Mouse (Mus musculus) lung, embryonic 16.5 days (tissue): ENCODE data around the gene Mcur1. TPM values are rescaled to one million over a fixed set of nuclear protein-coding genes. Genes with fewer than 3 reads are reported as not detected.

ENCODE experiments used
- ATAC-seq: fragments of 200-750 bp; cut with Nextera tagmentation; 2 replicates; pipeline ENCODE4 v1.8.0; 2017; ENCODE audit warnings: low read depth, mild to moderate bottlenecking, moderate library complexity
- H3K27ac ChIP-seq: fragments of 300-500 bp; sonication (generic); 2 replicates; pipeline ENCODE4 v1.5.1; 2014; ENCODE audit warnings: mild to moderate bottlenecking, control low read depth, low read length
- H3K27me3 ChIP-seq: fragments of 300-500 bp; sonication (generic); 2 replicates; pipeline ENCODE4 v1.6.1; 2014; ENCODE audit warnings: low read depth, low read length, mixed read lengths; ENCODE audit not compliant: control insufficient read depth, insufficient read depth
- H3K36me3 ChIP-seq: fragments of 300-500 bp; sonication (generic); 2 replicates; pipeline ENCODE4 v1.6.1; 2014; ENCODE audit warnings: low read length; ENCODE audit not compliant: control insufficient read depth, insufficient read depth
- H3K4me1 ChIP-seq: fragments of 300-500 bp; sonication (generic); replicated peaks from 2 replicates; pipeline ENCODE4 v1.6.1; 2014; ENCODE audit warnings: low read length, mixed read lengths; ENCODE audit not compliant: control insufficient read depth, insufficient read depth
- H3K4me2 ChIP-seq: fragments of 300-500 bp; sonication (generic); 2 replicates; pipeline ENCODE4 v1.6.1; 2014; ENCODE audit warnings: low read depth, low read length, control low read depth
- H3K4me3 ChIP-seq: fragments of 300-500 bp; sonication (generic); 2 replicates; pipeline ENCODE4 v1.5.1; 2014; ENCODE audit warnings: mild to moderate bottlenecking, low read length, control low read depth
- H3K9ac ChIP-seq: fragments of 300-500 bp; sonication (generic); 2 replicates; pipeline ENCODE4 v1.6.1; 2014; ENCODE audit warnings: low read length, control low read depth
- H3K9me3 ChIP-seq: fragments of 300-500 bp; sonication (generic); 2 replicates; pipeline ENCODE4 v1.6.1; 2016; ENCODE audit warnings: low read length; ENCODE audit not compliant: control insufficient read depth
- WGBS: fragments of 180-500 bp; shearing (Covaris S2); extraction: QIAGEN DNeasy Blood & Tissue Kit; methylation state at CpG from one replicate; pipeline ENCODE4 v1.1.7; 2014; 5-methylcytosine and 5-hydroxymethylcytosine counted together
- polyA plus RNA-seq: library from polyadenylated mRNA; unstranded; fragments of >200 nt; fragmentation: Nextera tagmentation; extraction: Ambion mirVana; gene quantifications from 2 replicates; pipeline ENCODE4 v1.2.1, GENCODE M21; 2015

The Mcur1 gene
- polyA plus RNA-seq, 1 experiment from 2014 or later: 16.4 TPM

- Histone ChIP-seq H3K4me2 (no peak overlapping the region), H3K27ac (no peak overlapping the region), H3K36me3 (no peaks in the 10 kb centered on the region), H3K27me3 (no peaks in the 10 kb centered on the region), H3K4me3 (no peak overlapping the region), H3K4me1 (0 out of 2 replicates have a peak, but pooled peaks cover 2% of the 10 kb centered on the region), H3K9me3 (no peaks in the 10 kb centered on the region), H3K9ac (no peak overlapping the region)
- peak; percentile 45 for ATAC-seq
- WGBS: 75% methylated on average over 14 of the region's 14 CpGs
These were observed 28.2 kb upstream of the Mcur1 start for GRCm38 (mm10) chr13:43587844-43588840.

GRCm38 (mm10) chr13:43586966-43587365 is 27.0 kb upstream of the Mcur1 start:
- H3K4me3 ChIP-seq: no peak overlapping the region
- no peak overlapping the region for H3K27ac ChIP-seq
- no peaks in the 10 kb centered on the region for H3K9me3 ChIP-seq
- H3K4me2 ChIP-seq: no peak overlapping the region
- H3K4me1 ChIP-seq: 0 out of 2 replicates have a peak, but pooled peaks cover 2% of the 10 kb centered on the region
- ATAC-seq: no peak
- no peaks in the 10 kb centered on the region for H3K27me3 ChIP-seq
- H3K36me3 ChIP-seq: no peaks in the 10 kb centered on the region
- H3K9ac ChIP-seq: no peak overlapping the region
- WGBS: 83% methylated on average over 3 of the region's 3 CpGs

- WGBS: 64% methylated on average over 2 of the region's 2 CpGs
- H3K4me1 ChIP-seq: 0 out of 2 replicates have a peak, but pooled peaks cover 2% of the 10 kb centered on the region
- no peak overlapping the region for H3K4me2 ChIP-seq
- H3K9ac ChIP-seq: no peak overlapping the region
- no peak for ATAC-seq
- no peaks in the 10 kb centered on the region for H3K27me3 ChIP-seq
- no peaks in the 10 kb centered on the region for H3K36me3 ChIP-seq
- no peak overlapping the region for H3K27ac ChIP-seq
- no peak overlapping the region for H3K4me3 ChIP-seq
- H3K9me3 ChIP-seq: no peaks in the 10 kb centered on the region
These were observed 25.3 kb upstream of the Mcur1 start for GRCm38 (mm10) chr13:43585335-43585734.

- WGBS: 57% methylated on average over 8 of the region's 8 CpGs
- no peak overlapping the region for H3K4me2 ChIP-seq
- H3K9ac ChIP-seq: no peak overlapping the region
- no peak for ATAC-seq
- no peaks in the 10 kb centered on the region for H3K36me3 ChIP-seq
- no peaks in the 10 kb centered on the region for H3K9me3 ChIP-seq
- H3K27me3 ChIP-seq: no peaks in the 10 kb centered on the region
- H3K27ac ChIP-seq: no peak overlapping the region
- 0 out of 2 replicates have a peak, but pooled peaks cover 2% of the 10 kb centered on the region for H3K4me1 ChIP-seq
- H3K4me3 ChIP-seq: no peak overlapping the region
These were observed 23.5 kb upstream of the Mcur1 start for GRCm38 (mm10) chr13:43583504-43583903.

GRCm38 (mm10) chr13:43582961-43583360 is 23.0 kb upstream of the Mcur1 start:
- 55% methylated on average over 16 of the region's 16 CpGs for WGBS
- H3K27me3 ChIP-seq: no peaks in the 10 kb centered on the region
- no peak overlapping the region for H3K4me3 ChIP-seq
- H3K9me3 ChIP-seq: no peaks in the 10 kb centered on the region
- no peaks in the 10 kb centered on the region for H3K4me1 ChIP-seq
- no peak for ATAC-seq
- no peak overlapping the region for H3K27ac ChIP-seq
- no peak overlapping the region for H3K4me2 ChIP-seq
- H3K36me3 ChIP-seq: no peaks in the 10 kb centered on the region
- H3K9ac ChIP-seq: no peak overlapping the region

GRCm38 (mm10) chr13:43580661-43581060 is 20.7 kb upstream of the Mcur1 start:
- H3K4me3 ChIP-seq: no peak overlapping the region
- H3K9ac ChIP-seq: no peak overlapping the region
- H3K9me3 ChIP-seq: no peaks in the 10 kb centered on the region
- ATAC-seq: no peak
- H3K4me1 ChIP-seq: no peaks in the 10 kb centered on the region
- no peak overlapping the region for H3K27ac ChIP-seq
- no peaks in the 10 kb centered on the region for H3K36me3 ChIP-seq
- H3K4me2 ChIP-seq: no peak overlapping the region
- 92% methylated on average over 5 of the region's 5 CpGs for WGBS
- H3K27me3 ChIP-seq: no peaks in the 10 kb centered on the region

- no peaks in the 10 kb centered on the region for H3K9me3 ChIP-seq
- no peaks in the 10 kb centered on the region for H3K36me3 ChIP-seq
- H3K9ac ChIP-seq: no peak overlapping the region
- H3K27ac ChIP-seq: no peak overlapping the region
- 0 out of 2 replicates have a peak, but pooled peaks have one; percentile 49 for ATAC-seq
- 0 out of 2 replicates have a peak overlapping the region, but pooled peaks have one; percentile 6 for H3K4me2 ChIP-seq
- H3K4me1 ChIP-seq: no peaks in the 10 kb centered on the region
- no peaks in the 10 kb centered on the region for H3K27me3 ChIP-seq
- 25% methylated on average over 18 of the region's 18 CpGs for WGBS
- no peak overlapping the region for H3K4me3 ChIP-seq
These were observed 19.7 kb upstream of the Mcur1 start for GRCm38 (mm10) chr13:43579740-43580139.

GRCm38 (mm10) chr13:43577766-43578165 is 17.8 kb upstream of the Mcur1 start:
- no peaks in the 10 kb centered on the region for H3K9me3 ChIP-seq
- no peak overlapping the region for H3K4me2 ChIP-seq
- H3K9ac ChIP-seq: no peak overlapping the region
- 90% methylated on average over 12 of the region's 12 CpGs for WGBS
- H3K4me3 ChIP-seq: no peak overlapping the region
- H3K27ac ChIP-seq: no peak overlapping the region
- no peak for ATAC-seq
- H3K27me3 ChIP-seq: no peaks in the 10 kb centered on the region
- no peaks in the 10 kb centered on the region for H3K4me1 ChIP-seq
- no peaks in the 10 kb centered on the region for H3K36me3 ChIP-seq

GRCm38 (mm10) chr13:43577254-43577653 is 17.3 kb upstream of the Mcur1 start:
- Histone ChIP-seq H3K9me3 (no peaks in the 10 kb centered on the region), H3K36me3 (no peaks in the 10 kb centered on the region), H3K27ac (no peak overlapping the region), H3K4me3 (no peak overlapping the region), H3K27me3 (no peaks in the 10 kb centered on the region), H3K4me1 (no peaks in the 10 kb centered on the region), H3K9ac (no peak overlapping the region), H3K4me2 (no peak overlapping the region)
- 60% methylated on average over 5 of the region's 5 CpGs for WGBS
- no peak for ATAC-seq
